Mouse (Mus musculus) heart, postnatal 0 days (tissue): Measurements from ENCODE around the gene Vmn1r209. TPM values are rescaled to one million over a fixed set of nuclear protein-coding genes. Genes with fewer than 3 reads are reported as not detected.
"Not testable (repeated sequence)": the region's sequence is repeated elsewhere in the genome, so short reads cannot be mapped to it uniquely, and the experiment has no call there.

ENCODE experiments used
- ATAC-seq: fragments of 200-750 bp; cut with Nextera tagmentation; 2 replicates; pipeline ENCODE4 v1.8.0; 2017; ENCODE audit warnings: low read depth, moderate number of reproducible peaks, moderate library complexity; ENCODE audit not compliant: insufficient read depth
- DNase-seq: peaks from one replicate; pipeline ENCODE4 v3.0.0-alpha.2; 2016; ENCODE audit warnings: low spot score
- H3K27ac ChIP-seq: fragments of 300-500 bp; sonication (generic); 2 replicates; pipeline ENCODE4 v1.5.1; 2014; ENCODE audit warnings: low read depth, mild to moderate bottlenecking
- H3K27me3 ChIP-seq: fragments of 300-500 bp; sonication (generic); 2 replicates; pipeline ENCODE4 v1.6.1; 2014; ENCODE audit warnings: low read length, mixed read lengths; ENCODE audit not compliant: control insufficient read depth, insufficient read depth
- H3K36me3 ChIP-seq: fragments of 300-500 bp; sonication (generic); replicated peaks from 2 replicates; pipeline ENCODE4 v1.6.1; 2014; ENCODE audit warnings: low read length, mixed read lengths; ENCODE audit not compliant: control insufficient read depth, insufficient read depth
- H3K4me1 ChIP-seq: fragments of 300-500 bp; sonication (generic); 2 replicates; pipeline ENCODE4 v1.6.1; 2014; ENCODE audit warnings: antibody characterized with exemption; ENCODE audit not compliant: control insufficient read depth, insufficient read depth
- H3K4me2 ChIP-seq: fragments of 300-500 bp; sonication (generic); 2 replicates; pipeline ENCODE4 v1.6.1; 2014; ENCODE audit warnings: low read depth, mild to moderate bottlenecking, low read length, moderate library complexity
- H3K4me3 ChIP-seq: fragments of 300-500 bp; sonication (generic); 2 replicates; pipeline ENCODE4 v1.5.1; 2014; ENCODE audit warnings: low read depth, low read length
- H3K9ac ChIP-seq: fragments of 300-500 bp; sonication (generic); replicated peaks from 2 replicates; pipeline ENCODE4 v1.6.1; 2014; ENCODE audit warnings: low read depth, low read length, mixed read lengths
- H3K9me3 ChIP-seq: fragments of 300-500 bp; sonication (generic); replicated peaks from 2 replicates; pipeline ENCODE4 v1.6.1; 2016; ENCODE audit warnings: low read length; ENCODE audit not compliant: control insufficient read depth
- WGBS: fragments of 180-500 bp; shearing (Covaris S2); extraction: QIAGEN DNeasy Blood & Tissue Kit; methylation state at CpG from one replicate; pipeline ENCODE4 v1.1.7; 2014; 5-methylcytosine and 5-hydroxymethylcytosine counted together
- polyA plus RNA-seq: library from polyadenylated mRNA; unstranded; fragments of >200 nt; fragmentation: Nextera tagmentation; extraction: Ambion mirVana; gene quantifications from 2 replicates; pipeline ENCODE4 v1.2.1, GENCODE M21; 2015
- total RNA-seq: library from RNA; depleted of rRNA; stranded (reverse); fragments of >200 nt; gene quantifications from 2 replicates; pipeline ENCODE4 v1.2.3, GENCODE M21; 2014; ENCODE audit warnings: low replicate concordance; rRNA removed

The Vmn1r209 gene
- total and polyA plus RNA-seq, 2 experiments from 2014 or later: not detected

- not testable (repeated sequence) for H3K4me3 ChIP-seq, H3K4me1 ChIP-seq, H3K27ac ChIP-seq, ATAC-seq, H3K9me3 ChIP-seq, H3K9ac ChIP-seq, H3K4me2 ChIP-seq, DNase-seq, H3K36me3 ChIP-seq, H3K27me3 ChIP-seq
- WGBS: 69% methylated on average over 3 of the region's 3 CpGs
Measured at GRCm38 (mm10) chr13:22788096-22788495, 21.4 kb downstream of the Vmn1r209 start.

- H3K9ac ChIP-seq, H3K4me1 ChIP-seq, H3K4me3 ChIP-seq, DNase-seq, H3K4me2 ChIP-seq, H3K27me3 ChIP-seq, H3K9me3 ChIP-seq, H3K27ac ChIP-seq, H3K36me3 ChIP-seq, ATAC-seq: not testable (repeated sequence)
Measured at GRCm38 (mm10) chr13:22784159-22784558, 25.3 kb downstream of the Vmn1r209 start.

GRCm38 (mm10) chr13:22777300-22777699 is 32.2 kb downstream of the Vmn1r209 start, which contains the start of gene Vmn1r208:
Vmn1r208 (minus strand) TSS chr13:22777400.
- H3K4me1 ChIP-seq, H3K9me3 ChIP-seq, H3K4me3 ChIP-seq, H3K27me3 ChIP-seq, H3K9ac ChIP-seq, H3K36me3 ChIP-seq, DNase-seq, ATAC-seq, H3K27ac ChIP-seq, H3K4me2 ChIP-seq: not testable (repeated sequence)
- no CpG with 5 or more reads among the region's 7 CpGs for WGBS

- not testable (repeated sequence) for H3K27ac ChIP-seq, ATAC-seq, H3K36me3 ChIP-seq, H3K4me2 ChIP-seq, DNase-seq, H3K4me1 ChIP-seq, H3K27me3 ChIP-seq, H3K9ac ChIP-seq, H3K4me3 ChIP-seq, H3K9me3 ChIP-seq
- 57% methylated on average over 1 of the region's 2 CpGs for WGBS
Measured at GRCm38 (mm10) chr13:22771592-22771991, 37.9 kb downstream of the Vmn1r209 start.

Other genes starting within 250 kb of the Vmn1r209 start
- not detected in 2 replicates for gene Vmn1r205, start 216.7 kb downstream of the Vmn1r209 start, total RNA-seq
- not detected in 2 replicates for gene Vmn1r205, start 216.7 kb downstream of the Vmn1r209 start, polyA plus RNA-seq
- not detected in 2 replicates for gene Vmn1r206, start 185.4 kb downstream of the Vmn1r209 start, total RNA-seq
- gene Vmn1r206, start 185.4 kb downstream of the Vmn1r209 start, polyA plus RNA-seq: not detected in 2 replicates
- not detected in 2 replicates for gene Vmn1r207-ps, start 80.1 kb downstream of the Vmn1r209 start, total RNA-seq
- not detected in 2 replicates for gene Vmn1r207-ps, start 80.1 kb downstream of the Vmn1r209 start, polyA plus RNA-seq
- not detected in 2 replicates for gene Vmn1r208, start 32.3 kb downstream of the Vmn1r209 start, total RNA-seq
- not detected in 2 replicates for gene Vmn1r208, start 32.3 kb downstream of the Vmn1r209 start, polyA plus RNA-seq
- not detected in 2 replicates for gene Vmn1r210, start 21.7 kb upstream of the Vmn1r209 start, total RNA-seq
- not detected in 2 replicates for gene Vmn1r210, start 21.7 kb upstream of the Vmn1r209 start, polyA plus RNA-seq
- not detected in 2 replicates for gene Vmn1r211, start 47.9 kb upstream of the Vmn1r209 start, total RNA-seq
- not detected in 2 replicates for gene Vmn1r211, start 47.9 kb upstream of the Vmn1r209 start, polyA plus RNA-seq
- gene Vmn1r212, start 74.5 kb upstream of the Vmn1r209 start, total RNA-seq: not detected in 2 replicates
- gene Vmn1r212, start 74.5 kb upstream of the Vmn1r209 start, polyA plus RNA-seq: not detected in 2 replicates
- gene Vmn1r213, start 198.0 kb upstream of the Vmn1r209 start, total RNA-seq: not detected in 2 replicates
- gene Vmn1r213, start 198.0 kb upstream of the Vmn1r209 start, polyA plus RNA-seq: not detected in 2 replicates
- not detected in 2 replicates for gene Vmn1r214, start 220.7 kb upstream of the Vmn1r209 start, total RNA-seq
- gene Vmn1r214, start 220.7 kb upstream of the Vmn1r209 start, polyA plus RNA-seq: not detected in 2 replicates